ENCODE assay signal across 13 mouse cellular contexts in the genomic region with DNA sequence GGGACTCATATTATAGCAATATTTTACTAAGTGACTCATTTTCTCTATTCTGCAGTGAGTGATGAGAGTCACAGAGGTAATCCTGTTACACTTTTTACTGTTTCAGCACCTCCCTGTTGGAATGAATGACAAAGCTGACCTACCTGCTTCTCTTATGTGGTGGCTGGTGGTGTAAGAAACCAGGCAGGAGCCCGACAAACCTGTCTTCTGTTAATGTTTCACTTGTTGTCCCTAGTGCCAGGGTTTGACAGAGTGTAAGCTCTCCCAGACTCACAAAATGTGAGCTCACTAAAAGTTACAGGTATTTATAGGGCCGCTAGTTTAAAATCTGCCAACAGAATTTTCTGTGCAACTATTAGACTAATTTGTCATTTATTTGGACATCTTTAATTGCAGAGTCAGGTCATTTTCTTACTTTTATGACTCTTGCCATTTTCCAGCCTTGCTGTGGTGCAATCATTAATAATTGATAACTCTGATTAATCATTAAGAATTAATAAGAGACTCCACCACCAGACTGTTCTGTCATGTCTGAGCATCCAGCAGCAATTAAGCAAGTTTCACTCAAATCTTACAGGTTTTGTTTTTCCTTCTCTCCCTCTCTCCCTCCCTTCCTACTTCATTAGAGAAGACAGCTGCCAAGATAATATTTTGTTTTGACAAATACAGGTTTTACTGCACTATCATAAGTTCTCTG.
DNase-seq lines count a peak whose midpoint lies in the region.
"Had no signal": no experiment of that assay in that cellular context is flagged by ENCODE, and none has a peak within 500 bp of the region (broad histone marks: within the 10 kb centered on the region; RNA-seq: fewer than 3 reads in every experiment).

No protein-coding gene starts in this region.

- no peak overlapping the region for H3K4me3 ChIP-seq in hindbrain, embryonic 10.5 days

- 91% methylated on average over 2 of the region's 2 CpGs for WGBS in hindbrain, embryonic 10.5 days

- peak; percentile 29 for DNase-seq in heart, adult 11 months
- no peak for DNase-seq in heart, adult 8-10 months (ENCODE audit: low spot score)
- peak; percentile 23 to 32 for DNase-seq in urinary bladder, postnatal 36 days (ENCODE audit: low spot score in 2 of 2)
- no peak for DNase-seq in urinary bladder, postnatal 10 days (ENCODE audit: low spot score)
- peak; percentile 73 to 80 for DNase-seq in kidney, postnatal 25 days
- DNase-seq in hindbrain, embryonic 10.5 days (ENCODE audit: low spot score): no peak
- DNase-seq in embryo, embryonic 10 days (ENCODE audit: low spot score): no peak
- DNase-seq in heart, postnatal 36 days: no peak
- DNase-seq: adrenal gland, postnatal 25 days; cerebellum, adult 9-11 months; gastrocnemius, postnatal 10 days; heart, postnatal 10 days; midbrain, embryonic 14.5 days had no signal

- intact Hi-C loops in heart, postnatal 36 days (cut with DNase I): no loop called here

- no peaks in the 10 kb centered on the region for H3K27me3 ChIP-seq in hindbrain, embryonic 10.5 days (ENCODE audit: insufficient read depth, poor library complexity, severe bottlenecking)

- no peaks in the 10 kb centered on the region for H3K4me1 ChIP-seq in hindbrain, embryonic 10.5 days (replicated peaks)

- H3K27ac ChIP-seq in hindbrain, embryonic 10.5 days: no peak overlapping the region

- peaks cover 24% of the 10 kb centered on the region for H3K36me3 ChIP-seq in hindbrain, embryonic 10.5 days

- no peaks in the 10 kb centered on the region for H3K9me3 ChIP-seq in hindbrain, embryonic 10.5 days

Comparison
In these comparisons a context has a peak if more than half of its experiments do, and no peak if none do; other contexts are left out.
1. DNase-seq: peak in heart, adult 11 months (single experiment), urinary bladder, postnatal 36 days (2 of 2) and kidney, postnatal 25 days (2 of 2); none in heart, adult 8-10 months (single experiment), urinary bladder, postnatal 10 days (single experiment), hindbrain, embryonic 10.5 days (single experiment), embryo, embryonic 10 days (single experiment) and heart, postnatal 36 days (0 of 2).